Mouse (Mus musculus) limb, embryonic 13.5 days (tissue): ENCODE measurements around the gene Rpusd1. TPM values are rescaled to one million over a fixed set of nuclear protein-coding genes. Genes with fewer than 3 reads are reported as not detected.

Experiments used
- ATAC-seq: fragments of 200-750 bp; cut with Nextera tagmentation; 2 replicates; pipeline ENCODE4 v1.8.0; 2017; ENCODE audit warnings: low read depth, moderate number of reproducible peaks, moderate TSS enrichment; ENCODE audit not compliant: low FRiP score
- H3K27ac ChIP-seq: fragments of 300-500 bp; sonication (generic); 2 replicates; pipeline ENCODE4 v1.5.1; 2015; ENCODE audit warnings: inconsistent platforms, mild to moderate bottlenecking, moderate library complexity
- H3K27me3 ChIP-seq: fragments of 300-500 bp; sonication (generic); 2 replicates; pipeline ENCODE4 v1.6.1; 2015; ENCODE audit warnings: mild to moderate bottlenecking, inconsistent platforms
- H3K36me3 ChIP-seq: fragments of 300-500 bp; sonication (generic); 2 replicates; pipeline ENCODE4 v1.6.1; 2015; ENCODE audit warnings: inconsistent platforms, mild to moderate bottlenecking, moderate library complexity
- H3K4me1 ChIP-seq: fragments of 300-500 bp; sonication (generic); 2 replicates; pipeline ENCODE4 v1.6.1; 2015; ENCODE audit warnings: inconsistent platforms
- H3K4me2 ChIP-seq: fragments of 300-500 bp; sonication (generic); replicated peaks from 2 replicates; pipeline ENCODE4 v1.6.1; 2015; ENCODE audit warnings: inconsistent platforms, mild to moderate bottlenecking, moderate library complexity
- H3K4me3 ChIP-seq: fragments of 300-500 bp; sonication (generic); 2 replicates; pipeline ENCODE4 v1.5.1; 2015; ENCODE audit warnings: moderate library complexity, mild to moderate bottlenecking, inconsistent platforms
- H3K9ac ChIP-seq: fragments of 300-500 bp; sonication (generic); 2 replicates; pipeline ENCODE4 v1.6.1; 2015; ENCODE audit warnings: mild to moderate bottlenecking, inconsistent platforms
- H3K9me3 ChIP-seq: fragments of 300-500 bp; sonication (generic); 2 replicates; pipeline ENCODE4 v1.6.1; 2016; ENCODE audit warnings: inconsistent platforms
- WGBS: fragments of 180-500 bp; shearing (Covaris S2); methylation state at CpG from one replicate; pipeline ENCODE4 v1.1.7; 2015; 5-methylcytosine and 5-hydroxymethylcytosine counted together
- polyA plus RNA-seq: library from polyadenylated mRNA; unstranded; fragments of >200 nt; fragmentation: Nextera tagmentation; extraction: Ambion mirVana; gene quantifications from 2 replicates; pipeline ENCODE4 v1.2.1, GENCODE M21; 2015

Gene Rpusd1
- polyA plus RNA-seq, 1 experiment from 2014 or later: 25.8 TPM

DNA sequence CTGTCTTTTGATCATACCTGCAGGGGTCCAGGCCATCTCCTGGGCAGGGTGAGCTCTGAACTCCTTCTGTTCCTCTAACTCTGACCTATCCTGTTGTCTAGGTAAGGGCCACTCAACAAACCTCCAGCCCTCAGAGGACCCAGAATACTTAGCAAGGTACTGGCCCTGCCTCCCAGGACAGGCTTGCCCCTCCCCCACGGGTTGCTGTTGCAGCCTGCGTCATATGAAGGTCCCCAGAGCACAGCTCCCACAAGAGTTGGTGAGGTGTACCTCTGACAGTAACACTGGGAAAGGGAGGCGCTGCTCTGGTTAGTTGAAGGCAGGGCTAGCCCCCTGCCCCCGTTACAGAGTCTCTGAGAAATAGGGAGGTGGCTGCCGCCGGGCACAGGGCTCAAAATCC is 11.3 kb upstream of the Rpusd1 start:
- 0 out of 2 replicates have a peak, but pooled peaks have one; percentile 10 for ATAC-seq
- peaks cover 19% of the 10 kb centered on the region for H3K36me3 ChIP-seq
- H3K9ac ChIP-seq: no peak overlapping the region
- peaks cover 43% of the 10 kb centered on the region for H3K27me3 ChIP-seq
- 3% methylated on average over 6 of the region's 6 CpGs for WGBS
- H3K4me3 ChIP-seq: no peak overlapping the region
- no peak overlapping the region for H3K27ac ChIP-seq
- H3K4me1 ChIP-seq: peaks cover 19% of the 10 kb centered on the region
- no peak overlapping the region for H3K4me2 ChIP-seq
- no peaks in the 10 kb centered on the region for H3K9me3 ChIP-seq

DNA sequence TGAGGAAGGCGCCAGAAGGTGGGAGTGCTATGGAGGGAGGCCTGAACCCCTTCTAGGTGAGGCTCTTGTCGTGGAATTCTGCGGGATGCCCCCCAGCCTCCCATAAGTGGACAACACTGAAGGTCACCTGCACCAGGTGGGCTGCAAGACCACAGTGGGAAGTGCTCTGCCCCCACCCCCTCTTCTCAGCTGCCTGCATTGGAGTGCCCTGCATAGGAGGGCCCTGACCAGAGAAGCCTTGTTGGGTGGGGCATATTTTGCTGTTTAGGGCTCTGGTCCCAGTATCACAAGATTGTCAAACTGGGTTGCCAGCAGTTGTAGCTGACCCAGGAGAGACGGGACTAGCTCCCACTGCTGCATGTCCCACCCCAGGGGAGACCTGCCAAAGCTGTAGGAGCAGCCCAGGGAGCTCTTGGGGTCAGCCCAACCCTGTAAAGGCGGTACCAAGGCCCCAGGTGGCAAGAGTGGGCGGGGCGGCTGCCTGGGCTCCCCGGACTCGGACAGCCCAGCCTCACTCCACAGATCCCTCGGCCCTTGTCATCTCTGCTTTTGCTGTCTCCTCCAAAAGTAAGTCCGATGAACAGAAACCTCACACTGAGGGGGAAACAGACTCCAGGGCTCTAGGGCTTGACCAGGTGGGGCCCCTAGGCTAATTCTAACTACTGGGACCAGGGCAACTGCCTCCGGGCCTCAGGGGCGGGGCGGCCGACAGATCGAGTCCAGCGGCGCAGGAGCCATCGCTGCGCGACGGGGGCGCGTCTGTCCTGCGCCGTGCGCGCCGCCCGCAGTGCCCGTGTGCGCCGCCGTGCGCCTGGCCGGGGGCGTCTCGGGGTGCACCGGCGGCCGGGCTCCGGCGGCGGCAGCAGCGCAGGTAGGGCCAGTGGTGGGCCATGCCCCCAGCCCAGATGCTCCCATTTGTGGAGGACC is 10.5 kb upstream of the Rpusd1 start, which contains the start of gene Gng13:
TSS of gene Gng13 (plus strand) at position 461 of the 927 bp plus-strand sequence.
- Histone ChIP-seq H3K9me3 (no peaks in the 10 kb centered on the region), H3K36me3 (peaks cover 26% of the 10 kb centered on the region), H3K4me1 (peaks cover 19% of the 10 kb centered on the region), H3K9ac (peak within 1 kb of the TSS; percentile 66), H3K4me2 (peak within 1 kb of the TSS; percentile 83), H3K27me3 (peaks cover 43% of the 10 kb centered on the region), H3K4me3 (peak within 1 kb of the TSS; percentile 44), H3K27ac (no peak within 1 kb of the TSS)
- peak; percentile 33; the same call in 1 of the 2 replicates for ATAC-seq
- WGBS: 1% methylated on average over 32 of the region's 45 CpGs

DNA sequence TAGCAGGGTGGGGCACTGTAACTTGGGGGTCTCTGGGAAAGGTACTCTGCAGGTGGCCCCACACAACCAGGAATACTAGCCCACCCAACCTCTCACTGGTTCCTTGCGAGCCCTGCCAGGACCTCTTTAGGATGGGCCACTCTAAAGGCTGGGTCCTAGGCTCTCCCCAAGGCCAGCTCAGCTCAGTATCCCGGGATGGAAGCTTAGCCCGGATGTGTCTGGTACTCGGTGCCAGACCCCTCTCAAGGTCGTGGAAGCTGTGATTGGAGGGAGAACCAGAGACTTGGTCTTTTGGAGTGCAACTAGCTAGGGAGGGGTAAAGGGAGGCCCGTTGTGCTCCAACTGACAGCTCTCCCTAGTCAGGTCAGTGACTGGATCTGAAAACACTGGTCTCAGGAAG is 9.8 kb upstream of the Rpusd1 start:
- Histone ChIP-seq H3K36me3 (peaks cover 34% of the 10 kb centered on the region), H3K9me3 (no peaks in the 10 kb centered on the region), H3K27ac (no peak overlapping the region), H3K4me2 (peak overlapping the region; percentile 83), H3K4me1 (peaks cover 19% of the 10 kb centered on the region), H3K4me3 (peak overlapping the region; percentile 44), H3K9ac (peak overlapping the region; percentile 66), H3K27me3 (peaks cover 43% of the 10 kb centered on the region)
- no peak for ATAC-seq
- WGBS: 8% methylated on average over 6 of the region's 6 CpGs

DNA sequence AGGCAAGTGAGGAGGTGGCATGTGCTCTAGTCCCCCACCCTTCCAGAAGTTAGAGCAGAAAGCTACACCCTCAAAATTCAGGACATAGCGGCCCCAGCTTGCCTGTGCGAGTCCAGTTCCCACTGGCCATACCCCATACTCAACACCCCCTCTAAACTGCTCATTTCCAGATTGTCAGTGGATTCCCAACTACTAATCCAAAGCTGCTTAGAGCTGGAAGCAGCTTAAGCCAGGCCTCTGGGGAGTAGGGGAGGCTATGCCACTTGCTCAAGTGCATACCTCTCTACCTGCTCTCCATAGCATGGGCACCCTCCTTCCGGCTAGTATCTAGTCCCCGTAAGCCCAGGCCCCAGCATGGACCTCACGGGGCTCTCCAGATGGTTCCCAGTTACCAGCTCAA is 6.0 kb upstream of the Rpusd1 start:
- H3K4me2 ChIP-seq: no peak overlapping the region
- no peaks in the 10 kb centered on the region for H3K9me3 ChIP-seq
- H3K36me3 ChIP-seq: peaks cover 58% of the 10 kb centered on the region
- no peak for ATAC-seq
- 89% methylated on average over 5 of the region's 5 CpGs for WGBS
- H3K4me1 ChIP-seq: peaks cover 21% of the 10 kb centered on the region
- H3K27me3 ChIP-seq: peaks cover 26% of the 10 kb centered on the region
- no peak overlapping the region for H3K4me3 ChIP-seq
- H3K27ac ChIP-seq: no peak overlapping the region
- H3K9ac ChIP-seq: no peak overlapping the region

GRCm38 (mm10) chr17:25723470-25723869 is 4.0 kb upstream of the Rpusd1 start:
- Histone ChIP-seq H3K27me3 (peaks cover 6% of the 10 kb centered on the region), H3K4me2 (no peak overlapping the region), H3K4me3 (no peak overlapping the region), H3K27ac (no peak overlapping the region), H3K4me1 (peaks cover 16% of the 10 kb centered on the region), H3K9ac (0 out of 2 replicates have a peak overlapping the region, but pooled peaks have one; percentile 4), H3K9me3 (no peaks in the 10 kb centered on the region), H3K36me3 (peaks cover 58% of the 10 kb centered on the region)
- 93% methylated on average over 19 of the region's 19 CpGs for WGBS
- no peak for ATAC-seq

DNA sequence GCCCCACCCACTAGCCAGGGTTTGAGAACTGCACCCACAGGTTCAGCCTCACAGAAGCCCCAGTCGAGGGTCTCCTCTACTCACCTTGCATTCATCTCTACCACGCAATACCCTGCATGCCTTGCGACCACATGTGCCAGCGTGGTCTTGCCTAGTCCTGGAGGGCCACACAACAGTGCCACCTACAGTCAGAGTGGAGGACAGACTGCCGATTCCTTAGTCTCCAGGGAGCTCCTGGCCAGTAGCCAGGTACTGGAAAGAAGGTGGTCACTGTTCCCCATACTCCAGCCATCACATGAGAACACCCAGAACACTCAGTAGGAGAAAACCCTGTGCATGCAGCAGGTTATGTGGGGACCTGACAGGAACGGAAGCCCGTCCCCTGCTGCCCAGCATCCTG is 3.6 kb upstream of the Rpusd1 start:
- ATAC-seq: no peak
- no peak overlapping the region for H3K27ac ChIP-seq
- peaks cover 2% of the 10 kb centered on the region; the same call in 1 of the 2 replicates for H3K27me3 ChIP-seq
- WGBS: 76% methylated on average over 7 of the region's 7 CpGs
- no peak overlapping the region for H3K4me2 ChIP-seq
- peaks cover 21% of the 10 kb centered on the region for H3K4me1 ChIP-seq
- no peak overlapping the region for H3K4me3 ChIP-seq
- no peaks in the 10 kb centered on the region for H3K9me3 ChIP-seq
- peaks cover 62% of the 10 kb centered on the region for H3K36me3 ChIP-seq
- H3K9ac ChIP-seq: no peak overlapping the region

- ATAC-seq: no peak
- 86% methylated on average over 6 of the region's 6 CpGs for WGBS
- no peaks in the 10 kb centered on the region for H3K9me3 ChIP-seq
- no peak overlapping the region for H3K27ac ChIP-seq
- H3K4me1 ChIP-seq: peaks cover 23% of the 10 kb centered on the region
- no peak overlapping the region for H3K9ac ChIP-seq
- H3K4me3 ChIP-seq: no peak overlapping the region
- peaks cover 61% of the 10 kb centered on the region for H3K36me3 ChIP-seq
- H3K4me2 ChIP-seq: no peak overlapping the region
- H3K27me3 ChIP-seq: no peaks in the 10 kb centered on the region
These were observed 2.2 kb upstream of the Rpusd1 start for GRCm38 (mm10) chr17:25725264-25725663.

DNA sequence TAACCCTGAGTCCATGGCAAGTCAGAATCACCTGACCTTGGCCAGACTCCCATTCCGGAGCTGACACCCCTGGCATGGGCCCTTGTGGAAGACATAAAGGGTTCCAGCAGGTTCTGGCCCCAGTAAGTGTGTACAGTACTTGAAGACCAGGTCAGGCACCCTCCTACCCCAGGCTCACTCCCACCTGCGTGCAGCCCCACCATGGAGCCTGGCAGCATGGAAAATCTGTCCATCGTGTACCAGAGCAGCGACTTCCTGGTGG is 470 bp downstream of the Rpusd1 start:
- Histone ChIP-seq H3K36me3 (peaks cover 49% of the 10 kb centered on the region), H3K9me3 (no peaks in the 10 kb centered on the region), H3K4me1 (peaks cover 23% of the 10 kb centered on the region), H3K9ac (peak overlapping the region; percentile 87), H3K4me3 (peak overlapping the region; percentile 69), H3K4me2 (peak overlapping the region; percentile 92), H3K27ac (no peak overlapping the region), H3K27me3 (no peaks in the 10 kb centered on the region)
- no peak for ATAC-seq
- WGBS: 27% methylated on average over 4 of the region's 4 CpGs

DNA sequence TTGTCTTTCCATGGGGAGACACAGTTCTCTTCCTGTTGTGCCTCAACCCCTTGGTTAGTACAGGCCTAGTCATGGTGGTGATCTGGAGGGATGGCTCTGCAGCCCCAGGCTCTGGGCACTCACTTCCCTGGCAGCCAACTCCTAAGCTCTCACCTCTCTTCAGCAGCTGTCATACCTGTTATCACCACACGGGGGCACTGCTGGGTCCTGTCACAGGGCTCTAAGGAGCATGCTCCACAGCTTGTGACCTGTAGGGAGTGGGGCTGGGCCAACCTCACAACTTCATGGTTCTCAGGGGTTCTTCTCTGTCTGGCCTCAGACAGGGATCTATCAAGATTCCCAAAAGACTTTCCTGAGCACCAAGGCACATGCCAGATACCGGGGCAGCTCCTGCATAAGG is 4.6 kb downstream of the Rpusd1 start:
- ATAC-seq: no peak
- Histone ChIP-seq H3K4me3 (no peak overlapping the region), H3K4me1 (peaks cover 13% of the 10 kb centered on the region), H3K27ac (no peak overlapping the region), H3K27me3 (no peaks in the 10 kb centered on the region), H3K9ac (no peak overlapping the region), H3K9me3 (no peaks in the 10 kb centered on the region), H3K36me3 (peaks cover 27% of the 10 kb centered on the region), H3K4me2 (no peak overlapping the region)
- 14% methylated on average over 2 of the region's 2 CpGs for WGBS

DNA sequence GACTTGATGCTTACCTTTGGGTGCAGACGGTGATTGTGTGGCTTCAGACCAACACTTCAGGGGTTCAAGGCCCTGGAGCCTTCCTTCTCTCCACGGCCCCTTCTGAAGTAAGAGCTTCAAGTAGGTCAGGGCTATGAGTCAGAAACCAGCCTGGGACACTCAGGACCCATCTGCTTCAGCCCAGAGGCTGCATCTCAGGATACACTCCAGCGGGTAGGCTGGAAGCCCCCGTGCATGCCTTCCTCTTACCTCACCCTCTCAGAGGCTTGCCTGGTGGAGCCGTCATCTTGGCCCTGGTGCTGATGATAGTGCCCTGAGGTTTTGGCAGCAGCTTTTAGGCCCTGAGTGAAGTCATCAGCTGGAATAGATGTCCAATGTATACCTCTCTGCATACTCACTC is 7.8 kb downstream of the Rpusd1 start:
- Histone ChIP-seq H3K9ac (0 out of 2 replicates have a peak overlapping the region, but pooled peaks have one; percentile 19), H3K36me3 (peaks cover 13% of the 10 kb centered on the region), H3K4me2 (no peak overlapping the region), H3K4me3 (no peak overlapping the region), H3K4me1 (no peaks in the 10 kb centered on the region), H3K27ac (no peak overlapping the region), H3K27me3 (no peaks in the 10 kb centered on the region), H3K9me3 (no peaks in the 10 kb centered on the region)
- 82% methylated on average over 5 of the region's 5 CpGs for WGBS
- no peak for ATAC-seq

GRCm38 (mm10) chr17:25735745-25736144 is 8.3 kb downstream of the Rpusd1 start, which contains the start of gene Mslnl:
Gene Mslnl, plus strand, starts transcription at chr17:25736042.
- Histone ChIP-seq H3K27ac (no peak within 1 kb of the TSS), H3K9me3 (no peaks in the 10 kb centered on the region), H3K4me3 (no peak within 1 kb of the TSS), H3K36me3 (peaks cover 8% of the 10 kb centered on the region), H3K4me1 (no peaks in the 10 kb centered on the region), H3K4me2 (no peak within 1 kb of the TSS), H3K27me3 (no peaks in the 10 kb centered on the region), H3K9ac (0 out of 2 replicates have a peak within 1 kb of the TSS, but pooled peaks have one; percentile 19)
- ATAC-seq: no peak
- 79% methylated on average over 3 of the region's 3 CpGs for WGBS

DNA sequence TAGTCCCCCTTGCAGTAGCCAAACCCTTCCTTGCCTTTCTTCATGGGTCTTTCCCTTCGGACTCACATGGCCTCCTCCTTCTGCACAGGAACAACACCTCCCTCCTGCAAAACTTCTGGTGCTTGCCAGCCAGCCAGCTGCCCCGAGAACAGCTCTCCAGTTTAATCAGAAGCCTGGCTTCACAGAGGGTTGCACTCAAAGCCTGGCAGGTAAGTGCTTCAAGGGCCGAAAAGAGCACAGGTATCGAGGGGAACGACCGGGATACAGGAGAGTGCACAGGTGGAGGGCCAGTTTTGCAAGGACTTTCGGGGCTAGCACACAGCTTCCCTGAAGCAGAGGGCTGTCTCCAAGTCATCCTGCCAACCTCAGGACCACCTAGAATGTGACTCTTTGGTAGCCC is 11.4 kb downstream of the Rpusd1 start:
- ATAC-seq: no peak
- Histone ChIP-seq H3K36me3 (no peaks in the 10 kb centered on the region), H3K9me3 (no peaks in the 10 kb centered on the region), H3K27me3 (no peaks in the 10 kb centered on the region), H3K27ac (no peak overlapping the region), H3K9ac (no peak overlapping the region), H3K4me1 (no peaks in the 10 kb centered on the region), H3K4me3 (no peak overlapping the region), H3K4me2 (no peak overlapping the region)
- 76% methylated on average over 7 of the region's 7 CpGs for WGBS
